Mouse (Mus musculus): ENCODE data around the gene Usp13. TPM values are rescaled to one million over a fixed set of nuclear protein-coding genes. Genes with fewer than 3 reads are reported as not detected.
A peak's percentile ranks its signal among the peaks of the same experiment; 100 is the strongest.

Gene Usp13
- polyA plus RNA-seq, 1 experiment from 2014 or later: 12.1 TPM

GRCm38 (mm10) chr3:32961494-32961893 lies 144.1 kb downstream of the Usp13 start:
- ATAC-seq (ENCODE audit: low FRiP score): peak; percentile 49; the same call in 1 of the 2 replicates
- H3K9me3 ChIP-seq: no peaks in the 10 kb centered on the region
- no peak overlapping the region for H3K27ac ChIP-seq
- H3K9ac ChIP-seq: no peak overlapping the region
- no peaks in the 10 kb centered on the region for H3K36me3 ChIP-seq
- H3K4me2 ChIP-seq: no peak overlapping the region
- H3K27me3 ChIP-seq: no peaks in the 10 kb centered on the region
- no peak overlapping the region for H3K4me3 ChIP-seq
- 76% methylated on average over 3 of the region's 3 CpGs for WGBS
- H3K4me1 ChIP-seq (replicated peaks): no peaks in the 10 kb centered on the region

- no peak overlapping the region for H3K9ac ChIP-seq
- H3K4me1 ChIP-seq (replicated peaks): no peaks in the 10 kb centered on the region
- no peak for ATAC-seq (ENCODE audit: low FRiP score)
- WGBS: 8% methylated on average over 2 of the region's 2 CpGs
- H3K36me3 ChIP-seq: no peaks in the 10 kb centered on the region
- no peak overlapping the region for H3K27ac ChIP-seq
- no peak overlapping the region for H3K4me3 ChIP-seq
- H3K27me3 ChIP-seq: no peaks in the 10 kb centered on the region
- H3K4me2 ChIP-seq: no peak overlapping the region
- H3K9me3 ChIP-seq: no peaks in the 10 kb centered on the region
Observed at GRCm38 (mm10) chr3:32965528-32965927, 148.2 kb downstream of the Usp13 start.

GRCm38 (mm10) chr3:32968671-32969425 lies 151.5 kb downstream of the Usp13 start:
- Histone ChIP-seq H3K36me3 (no peaks in the 10 kb centered on the region), H3K27me3 (no peaks in the 10 kb centered on the region), H3K9me3 (no peaks in the 10 kb centered on the region), H3K27ac (0 out of 2 replicates have a peak overlapping the region, but pooled peaks have one; percentile 0), H3K4me1 (replicated peaks) (no peaks in the 10 kb centered on the region), H3K4me2 (no peak overlapping the region), H3K9ac (no peak overlapping the region), H3K4me3 (no peak overlapping the region)
- no peak for ATAC-seq (ENCODE audit: low FRiP score)
- WGBS: 91% methylated on average over 1 of the region's 1 CpGs

DNA sequence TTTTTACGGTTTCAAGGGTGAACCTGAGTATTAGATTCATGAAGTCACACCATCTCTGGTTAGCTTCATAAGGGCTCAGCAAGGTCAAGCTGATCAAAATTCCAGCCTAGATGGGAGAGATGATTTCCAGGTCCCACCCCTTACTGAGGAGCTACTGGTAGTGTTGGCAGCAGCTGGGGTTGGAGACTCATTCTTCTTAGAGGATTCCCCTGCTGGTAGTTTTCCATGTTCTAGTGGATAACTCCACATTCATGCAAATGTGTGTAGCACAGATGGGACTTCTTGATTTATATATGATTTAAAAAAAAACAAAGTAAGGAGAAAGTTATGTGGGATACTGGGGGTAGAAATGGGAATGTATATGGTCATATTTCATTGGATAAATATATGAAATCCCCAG lies 152.9 kb downstream of the Usp13 start:
- no peaks in the 10 kb centered on the region for H3K9me3 ChIP-seq
- H3K27ac ChIP-seq: no peak overlapping the region
- ATAC-seq (ENCODE audit: low FRiP score): no peak
- H3K4me2 ChIP-seq: no peak overlapping the region
- H3K4me3 ChIP-seq: no peak overlapping the region
- 97% methylated on average over 1 of the region's 1 CpGs for WGBS
- H3K9ac ChIP-seq: no peak overlapping the region
- no peaks in the 10 kb centered on the region for H3K4me1 ChIP-seq (replicated peaks)
- H3K27me3 ChIP-seq: no peaks in the 10 kb centered on the region
- H3K36me3 ChIP-seq: no peaks in the 10 kb centered on the region

GRCm38 (mm10) chr3:32979238-32979637 lies 161.9 kb downstream of the Usp13 start:
- Histone ChIP-seq H3K27me3 (no peaks in the 10 kb centered on the region), H3K4me1 (replicated peaks) (no peaks in the 10 kb centered on the region), H3K36me3 (0 out of 2 replicates have a peak, but pooled peaks cover 5% of the 10 kb centered on the region), H3K4me2 (no peak overlapping the region), H3K9me3 (no peaks in the 10 kb centered on the region), H3K27ac (no peak overlapping the region), H3K4me3 (no peak overlapping the region), H3K9ac (no peak overlapping the region)
- ATAC-seq (ENCODE audit: low FRiP score): no peak
- WGBS: 20% methylated on average over 6 of the region's 6 CpGs

- Histone ChIP-seq H3K27me3 (no peaks in the 10 kb centered on the region), H3K36me3 (0 out of 2 replicates have a peak, but pooled peaks cover 5% of the 10 kb centered on the region), H3K4me2 (no peak overlapping the region), H3K9ac (no peak overlapping the region), H3K4me1 (replicated peaks) (no peaks in the 10 kb centered on the region), H3K4me3 (no peak overlapping the region), H3K27ac (no peak overlapping the region), H3K9me3 (no peaks in the 10 kb centered on the region)
- 57% methylated on average over 4 of the region's 4 CpGs for WGBS
- no peak for ATAC-seq (ENCODE audit: low FRiP score)
Observed at GRCm38 (mm10) chr3:32979981-32980380, 162.6 kb downstream of the Usp13 start.

- Histone ChIP-seq H3K27ac (no peak overlapping the region), H3K9ac (no peak overlapping the region), H3K4me3 (no peak overlapping the region), H3K27me3 (no peaks in the 10 kb centered on the region), H3K4me1 (replicated peaks) (no peaks in the 10 kb centered on the region), H3K4me2 (no peak overlapping the region), H3K9me3 (no peaks in the 10 kb centered on the region), H3K36me3 (0 out of 2 replicates have a peak, but pooled peaks cover 5% of the 10 kb centered on the region)
- 84% methylated on average over 3 of the region's 3 CpGs for WGBS
- no peak for ATAC-seq (ENCODE audit: low FRiP score)
Observed at GRCm38 (mm10) chr3:32985141-32985540, 167.8 kb downstream of the Usp13 start.

Other genes with a start within 250 kb of the Usp13 start
- gene Gnb4, start 201.0 kb upstream of the Usp13 start, polyA plus RNA-seq (2015; fragmentation: Nextera tagmentation; extraction: Ambion mirVana): 79.5 and 80.8 TPM in 2 replicates
- gene Actl6a, start 111.2 kb upstream of the Usp13 start, polyA plus RNA-seq (2015; fragmentation: Nextera tagmentation; extraction: Ambion mirVana): 104 and 105 TPM in 2 replicates
- gene Ndufb5, start 80.6 kb upstream of the Usp13 start, polyA plus RNA-seq (2015; fragmentation: Nextera tagmentation; extraction: Ambion mirVana): 323 and 339 TPM in 2 replicates
- 35.6 and 36.5 TPM in 2 replicates for gene Mrpl47, start 79.9 kb upstream of the Usp13 start, polyA plus RNA-seq (2015; fragmentation: Nextera tagmentation; extraction: Ambion mirVana)

All from hindbrain, embryonic 13.5 days (tissue).